Mouse (Mus musculus) fibroblast of lung, adult 2 months (primary cell): ENCODE results near the gene Cfap43.

Experiments used
- DNase-seq: peaks from one replicate; pipeline ENCODE4 v3.0.0-alpha.2; 2011; ENCODE audit warnings: low read depth

Gene Cfap43

GRCm38 (mm10) chr19:47794331-47794730 is 124.8 kb downstream of the Cfap43 start:
- DNase-seq, result no peak

- no peak for DNase-seq
These were observed 128.6 kb downstream of the Cfap43 start for GRCm38 (mm10) chr19:47790316-47791020.

- DNase-seq, result no peak
These were observed 135.2 kb downstream of the Cfap43 start for GRCm38 (mm10) chr19:47783898-47784297.

DNA sequence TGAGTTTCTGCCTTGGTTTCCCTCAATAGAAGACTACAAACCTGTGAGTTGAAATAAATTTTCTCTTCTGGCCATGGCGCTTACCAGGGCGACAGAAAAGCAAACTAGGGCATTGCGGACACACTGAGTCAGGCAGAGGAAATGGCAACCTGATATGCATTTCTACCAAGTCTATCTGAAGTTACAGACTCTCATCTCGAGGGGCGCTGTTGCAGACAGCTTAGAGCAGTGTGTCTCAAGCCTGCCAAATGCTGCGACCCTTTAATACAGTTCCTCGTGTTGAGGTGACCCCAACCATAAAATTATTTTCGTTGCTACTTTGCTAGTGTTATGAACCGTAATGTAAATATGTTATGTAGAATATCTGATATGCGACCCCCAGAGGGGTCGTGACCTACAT is 138.1 kb downstream of the Cfap43 start:
- DNase-seq, result no peak

DNA sequence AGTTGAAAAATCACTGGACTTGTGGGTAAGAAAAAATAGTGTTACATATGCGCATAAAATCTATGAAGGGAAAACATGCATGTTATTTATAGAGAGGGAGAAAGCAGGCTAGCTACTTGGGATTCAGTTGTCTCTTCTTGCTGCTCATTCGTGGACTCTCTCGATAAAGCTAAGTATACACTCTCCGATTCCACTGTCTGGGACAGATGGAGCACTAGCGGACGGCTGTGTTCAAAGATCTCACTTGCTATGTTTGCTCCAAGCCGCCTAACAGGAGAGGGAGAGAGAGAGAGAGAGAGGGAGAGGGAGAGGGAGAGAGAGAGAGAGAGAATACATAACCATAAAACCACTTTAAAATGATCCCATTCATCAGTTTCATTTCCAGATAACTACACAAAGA is 138.9 kb downstream of the Cfap43 start:
- no peak for DNase-seq

- no peak for DNase-seq
These were observed 141.2 kb downstream of the Cfap43 start for GRCm38 (mm10) chr19:47777847-47778246.

GRCm38 (mm10) chr19:47755625-47756024 is 163.5 kb downstream of the Cfap43 start:
- no peak for DNase-seq

DNA sequence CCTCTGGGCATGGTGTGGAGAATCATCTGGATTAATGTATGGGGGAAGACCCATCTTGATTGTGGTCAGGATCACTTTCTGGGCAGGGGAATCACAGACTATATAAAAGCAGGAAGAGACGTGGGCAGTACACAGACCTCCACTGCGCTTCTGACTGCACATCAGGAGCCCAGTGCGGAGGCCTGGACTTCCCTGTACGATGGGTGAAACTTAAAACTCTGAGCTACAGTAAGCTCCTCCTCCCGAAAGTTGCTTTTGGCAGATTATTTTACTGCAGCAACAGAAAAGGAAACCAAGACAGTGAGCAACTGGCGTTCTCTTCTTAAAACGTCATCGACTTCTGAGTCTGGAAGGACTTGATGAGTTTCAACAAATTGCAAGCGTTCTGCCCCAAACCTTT is 164.2 kb downstream of the Cfap43 start:
- DNase-seq, result peak; percentile 7

- no peak for DNase-seq
These were observed 165.2 kb downstream of the Cfap43 start for GRCm38 (mm10) chr19:47753921-47754320.

DNA sequence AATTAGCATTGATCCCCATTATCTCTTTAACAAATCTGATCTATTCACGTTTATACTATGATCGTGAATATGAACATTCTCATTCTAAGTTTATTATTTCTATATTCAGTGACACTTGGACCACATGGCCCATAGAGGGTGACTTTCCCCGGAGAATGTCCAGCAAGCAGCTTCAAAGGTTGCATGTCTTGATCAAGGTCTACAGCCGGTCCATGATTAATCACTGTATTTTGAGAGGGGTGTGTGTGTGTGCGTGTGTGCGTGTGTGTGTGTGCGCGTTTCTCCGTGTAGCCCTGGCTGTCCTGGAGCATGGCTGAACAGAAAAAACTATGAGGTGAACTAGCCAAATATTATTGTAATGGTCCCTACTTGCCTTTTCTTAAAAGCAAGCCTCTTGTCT is 166.6 kb downstream of the Cfap43 start:
- DNase-seq, result no peak

DNA sequence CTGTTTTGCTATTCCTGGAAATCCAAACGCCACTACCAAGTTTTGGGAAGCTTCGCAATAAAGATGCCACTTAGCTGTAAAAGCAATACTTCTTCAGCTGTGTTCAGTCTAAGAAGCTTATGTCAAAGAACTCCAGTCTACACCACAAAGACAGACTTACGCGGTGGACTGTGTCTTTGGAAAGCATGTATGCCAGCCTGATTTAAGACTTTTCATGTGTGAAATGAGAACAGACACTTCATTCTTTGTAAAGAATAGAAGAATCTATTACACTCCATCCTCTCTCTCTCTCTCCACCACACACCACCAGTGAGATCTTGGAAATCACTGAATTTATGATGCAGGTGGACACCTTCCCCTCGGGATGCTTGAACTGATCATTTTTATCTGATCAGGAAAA is 168.7 kb downstream of the Cfap43 start:
- DNase-seq, result no peak

DNA sequence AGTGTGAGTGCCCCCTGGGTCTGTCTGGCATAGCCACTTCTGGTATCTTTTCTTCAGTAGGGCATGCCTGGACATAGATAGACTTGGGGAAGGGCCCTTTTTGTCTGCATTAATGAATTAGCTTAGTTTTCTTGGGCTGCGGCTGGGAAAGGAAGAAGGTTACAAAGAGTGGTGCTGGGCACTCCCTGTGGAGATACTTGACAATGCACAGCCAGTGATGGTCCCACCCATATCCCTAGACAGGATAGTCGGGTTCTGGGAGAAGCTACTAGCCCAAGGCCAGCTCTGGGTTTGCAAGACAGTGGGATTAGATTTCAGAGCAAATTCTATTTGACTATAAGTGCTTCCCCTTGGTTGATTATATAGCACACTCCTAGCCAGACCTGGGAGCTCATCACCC is 170.1 kb downstream of the Cfap43 start:
- DNase-seq, result no peak

DNA sequence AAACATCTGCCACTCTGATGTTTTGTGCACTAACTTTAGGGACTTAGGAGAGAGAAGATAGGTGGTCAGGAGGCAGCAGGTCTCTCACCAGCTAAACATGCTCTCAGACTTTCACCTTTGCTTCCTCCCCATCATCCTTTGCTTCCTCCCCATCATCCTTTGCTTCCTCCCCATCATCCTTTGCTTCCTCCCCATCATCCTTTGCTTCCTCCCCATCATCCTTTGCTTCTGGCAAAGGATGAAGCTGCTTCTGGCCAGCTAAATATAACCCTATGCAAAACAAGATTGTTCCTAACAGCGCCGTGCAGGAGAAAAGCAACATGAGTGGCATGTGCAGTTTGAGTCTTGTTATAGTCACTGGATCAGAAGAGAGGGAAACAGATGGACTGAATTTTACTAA is 172.0 kb downstream of the Cfap43 start:
- no peak for DNase-seq

DNA sequence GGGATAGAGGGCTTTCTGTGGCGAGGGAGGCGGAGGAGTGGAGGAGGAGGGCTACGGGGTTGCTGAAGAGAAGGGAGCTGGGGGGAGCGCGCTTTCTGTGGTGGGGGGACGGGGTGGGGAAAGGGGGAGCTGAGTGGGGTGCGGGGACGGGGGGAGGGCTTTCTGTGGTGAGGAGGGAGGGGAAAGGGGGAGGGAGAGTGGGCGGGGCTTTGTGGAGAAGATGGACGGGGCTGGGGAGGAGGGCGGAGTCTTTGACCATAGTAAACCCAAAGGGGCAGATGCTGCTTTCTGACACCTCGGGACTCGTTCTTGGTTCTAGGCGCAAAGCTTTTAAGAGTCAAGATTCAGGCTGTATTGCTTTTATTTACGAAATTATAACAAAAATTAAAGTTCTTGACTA is 187.2 kb downstream of the Cfap43 start:
- no peak for DNase-seq

DNA sequence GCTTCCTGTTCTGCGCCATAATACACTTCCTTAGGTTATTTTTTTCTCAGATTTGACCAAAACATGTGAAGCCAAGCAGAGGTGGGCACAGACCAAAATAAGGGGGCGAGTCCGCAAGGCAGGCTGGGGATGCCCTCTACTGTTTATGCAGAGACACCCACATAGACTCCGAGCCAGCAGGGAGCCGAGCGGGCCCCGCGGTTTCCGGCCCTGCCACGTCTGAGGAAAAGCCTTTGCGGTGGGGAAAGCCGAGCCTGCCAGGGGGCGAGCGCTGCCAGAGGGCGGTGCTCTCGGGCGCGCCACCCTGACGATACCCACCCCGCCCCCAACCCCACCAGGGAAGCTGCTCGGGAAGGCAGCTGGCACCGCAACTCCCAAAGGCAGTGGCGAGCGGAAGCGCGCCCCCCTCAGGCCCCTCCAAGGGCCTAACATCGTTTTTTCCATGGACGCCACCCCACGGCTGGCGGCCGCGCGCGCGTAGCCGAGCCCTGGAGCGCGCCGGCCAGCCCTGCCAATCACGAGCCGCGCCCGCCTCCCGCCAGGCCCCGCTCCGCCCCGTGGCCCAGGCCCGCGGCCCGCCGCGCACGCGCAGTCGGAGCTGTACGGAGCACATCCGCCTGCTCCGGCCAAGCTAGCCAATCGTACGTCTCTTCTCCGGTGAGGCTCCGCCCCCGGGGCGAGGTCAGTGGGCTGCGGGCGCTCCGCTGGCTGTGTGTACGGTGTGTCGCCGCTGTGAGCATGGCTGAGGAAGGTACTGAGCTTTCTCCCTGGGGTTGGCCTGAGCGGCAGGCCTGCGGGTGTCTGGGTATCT is 187.8 kb downstream of the Cfap43 start, which contains the start of gene Sfr1:
Sfr1 (plus strand) TSS at position 612 of the 811 bp plus-strand sequence.
- DNase-seq, result peak; percentile 90

DNA sequence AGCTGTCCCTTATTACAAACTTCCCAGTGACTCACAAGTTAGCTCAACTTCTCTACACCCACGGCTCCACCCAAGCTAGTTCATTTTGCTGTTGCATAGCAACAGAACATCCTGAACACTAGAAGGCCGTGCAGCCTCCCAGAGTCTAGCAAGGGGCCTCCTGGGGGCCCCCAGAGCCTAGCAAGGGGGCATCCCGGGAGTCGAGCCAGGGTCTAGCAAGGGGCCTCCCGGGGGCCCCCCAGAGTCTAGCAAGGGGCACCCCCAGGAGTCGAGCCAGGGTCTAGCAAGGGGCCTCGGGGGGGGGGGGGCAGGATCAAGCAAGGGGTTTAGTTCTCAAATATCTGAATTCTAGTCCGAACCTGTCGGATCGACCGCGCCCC is 188.4 kb downstream of the Cfap43 start:
- peak; percentile 65 for DNase-seq

DNA sequence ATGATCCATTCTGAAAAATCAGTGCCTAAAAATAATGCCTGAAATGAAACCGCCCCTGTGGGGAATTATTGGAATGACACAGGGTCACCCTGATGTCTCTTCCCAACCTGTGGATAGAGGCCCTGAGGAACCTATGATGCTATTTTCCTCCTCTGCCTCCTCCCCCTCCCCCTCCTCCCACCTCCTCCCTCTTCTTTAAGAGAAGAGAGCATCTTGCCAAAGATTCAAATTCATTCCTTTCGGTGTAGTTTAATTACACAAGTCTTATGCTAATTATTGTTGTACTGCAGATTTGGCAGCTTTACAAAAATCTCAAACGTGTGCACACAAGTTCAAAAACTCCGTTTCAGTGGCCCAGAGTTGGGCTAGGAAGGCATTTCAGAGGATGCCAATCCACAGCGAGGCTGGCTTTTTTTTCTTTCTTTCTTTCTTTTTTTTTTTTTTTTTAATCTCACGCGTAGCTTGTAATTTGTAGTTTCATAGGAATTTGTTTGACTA is 193.4 kb downstream of the Cfap43 start:
- no peak for DNase-seq

DNA sequence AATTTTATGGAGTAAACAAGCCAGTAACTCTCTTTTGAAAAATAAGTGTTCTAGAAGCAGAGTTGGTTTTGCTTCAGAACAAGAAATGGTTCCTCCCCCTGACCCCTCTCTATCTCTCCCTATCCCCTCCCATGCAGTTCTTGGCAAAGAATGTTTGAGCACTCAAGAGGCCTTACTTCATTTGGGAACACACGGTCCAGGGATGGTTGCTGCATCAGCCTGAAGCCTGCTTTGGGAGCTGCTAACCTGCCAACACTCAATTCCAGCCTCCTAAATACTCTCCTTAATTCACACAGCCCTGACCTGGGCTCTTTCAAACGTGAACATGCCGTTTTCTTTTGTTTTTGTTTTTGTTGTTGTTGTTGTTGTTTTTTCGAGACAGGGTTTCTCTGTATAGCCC is 194.2 kb downstream of the Cfap43 start:
- DNase-seq, result no peak

GRCm38 (mm10) chr19:47722471-47722870 is 196.6 kb downstream of the Cfap43 start:
- no peak for DNase-seq

- DNase-seq, result no peak
These were observed 199.9 kb downstream of the Cfap43 start for GRCm38 (mm10) chr19:47719147-47719546.

DNA sequence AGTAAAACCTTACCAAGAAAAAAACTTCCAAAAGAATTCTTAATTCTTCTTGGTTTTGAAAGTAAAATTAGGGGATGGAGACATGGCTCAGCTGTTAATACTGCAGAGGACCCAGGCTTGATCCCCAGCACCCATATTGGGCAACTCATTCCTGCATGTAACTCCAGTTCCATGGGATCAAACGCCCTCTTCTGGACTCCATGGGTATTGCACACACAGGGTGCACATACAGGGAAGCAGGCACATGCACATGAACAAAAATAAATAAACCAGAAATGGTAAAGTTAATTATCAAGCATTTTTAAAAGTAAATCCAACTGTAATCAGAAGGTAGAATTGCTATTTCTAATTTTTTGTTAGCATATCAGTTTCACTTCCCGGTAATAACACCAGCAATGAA is 202.9 kb downstream of the Cfap43 start:
- DNase-seq, result no peak

- no peak for DNase-seq
These were observed 205.6 kb downstream of the Cfap43 start for GRCm38 (mm10) chr19:47713457-47713856.

- DNase-seq, result peak; percentile 61
These were observed 208.7 kb downstream of the Cfap43 start for GRCm38 (mm10) chr19:47710376-47710775.
